Mouse (Mus musculus): ENCODE data around the gene Gramd4.
A peak's percentile ranks its signal among the peaks of the same experiment; 100 is the strongest.

The Gramd4 gene

DNA sequence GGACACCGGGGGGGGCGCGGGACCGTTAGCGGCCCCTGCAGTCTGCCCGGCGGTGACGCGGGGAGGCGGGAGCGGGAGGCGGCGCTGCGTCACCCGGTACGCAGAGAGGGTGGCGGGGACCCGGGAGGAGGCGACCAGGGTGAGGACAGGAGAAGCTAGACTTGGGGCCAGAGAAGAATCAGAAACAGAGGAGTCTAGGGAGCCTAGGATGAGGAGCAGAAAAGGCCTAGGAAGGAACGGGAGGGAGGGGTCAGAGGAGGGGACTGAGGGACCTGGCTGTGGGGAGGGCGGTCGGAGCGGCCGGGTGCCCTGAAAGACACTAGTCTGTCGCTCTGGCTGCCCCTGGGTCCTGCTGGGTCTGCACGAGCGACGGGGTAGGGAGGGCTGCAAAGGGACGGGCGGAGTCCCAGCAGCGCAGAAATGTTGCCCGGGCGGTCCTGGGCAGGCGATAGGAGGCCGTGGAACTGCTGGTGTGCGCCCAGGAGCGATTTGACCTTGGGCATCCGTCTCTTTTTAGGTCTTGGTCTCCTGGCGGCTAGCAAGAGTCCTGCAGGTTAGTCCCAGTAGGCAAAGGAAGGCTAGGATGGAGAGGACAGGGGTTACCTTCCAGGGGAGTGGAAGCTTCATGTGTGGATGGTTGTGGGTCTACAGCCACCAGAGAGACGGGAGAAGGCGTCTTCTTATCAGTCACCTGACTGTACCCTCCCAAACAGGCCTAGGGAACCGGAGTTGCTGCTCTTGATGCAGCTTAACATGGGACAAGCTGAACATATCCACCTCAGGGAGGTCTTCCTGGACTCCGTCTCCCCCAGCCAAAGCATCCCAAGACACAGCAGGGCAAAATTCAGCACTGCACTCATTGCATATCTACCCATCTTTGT is 128.4 kb downstream of the Gramd4 start, which contains the start of gene Cerk:
TSS of gene Cerk (minus strand) at position 453 of the 881 bp plus-strand sequence.
- DNase-seq: peak; percentile 82

DNA sequence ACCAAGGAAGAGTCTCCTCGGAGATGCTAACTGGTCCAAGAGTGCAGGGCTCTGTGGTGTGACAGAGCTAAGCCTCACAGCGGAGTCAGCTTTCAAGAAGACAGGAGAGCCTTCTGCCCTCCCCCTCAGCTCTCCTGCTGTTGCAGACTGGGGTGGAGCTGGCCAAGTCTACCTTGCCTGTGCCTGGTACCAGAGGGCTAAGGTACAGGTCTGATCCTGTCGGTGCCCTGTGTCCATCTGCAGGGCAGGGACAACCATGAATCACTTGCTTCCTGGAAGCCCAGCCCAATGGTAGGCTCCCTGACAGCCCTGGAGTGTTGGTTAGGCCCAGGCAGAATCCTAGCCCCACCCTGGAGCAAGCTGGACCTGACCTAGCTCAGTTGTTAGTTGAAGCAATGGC is 129.2 kb downstream of the Gramd4 start:
- no peak for DNase-seq
